Mouse (Mus musculus) cerebellum, adult 2 months (tissue): ENCODE measurements at regions not wholly inside any gene's neighbourhood (a gene's known extent, or its start where the extent isn't known, plus 50 kb on each side); places are given as distances from the start of the nearest gene placed in this dataset.

Source experiments
- DNase-seq, 2 experiments: peaks; one replicate each; pipeline ENCODE4 v3.0.0; 2021
- H3K27ac ChIP-seq: fragments of 200-500 bp; 2 replicates; pipeline ENCODE4 v1.5.1; 2012; ENCODE audit warnings: low read length, control low read depth, inconsistent platforms; ENCODE audit not compliant: insufficient read depth
- H3K27me3 ChIP-seq: fragments of 200-500 bp; 2 replicates; pipeline ENCODE4 v1.6.1; 2012; ENCODE audit warnings: inconsistent platforms, mild to moderate bottlenecking, low read length, moderate library complexity; ENCODE audit not compliant: control insufficient read depth, insufficient read depth
- H3K4me1 ChIP-seq: fragments of 200-500 bp; 2 replicates; pipeline ENCODE4 v1.6.1; 2011; ENCODE audit warnings: low read length; ENCODE audit not compliant: control insufficient read depth, insufficient read depth
- H3K4me3 ChIP-seq: fragments of 200-500 bp; replicated peaks from 2 replicates; pipeline ENCODE3; 2011; ENCODE audit warnings: mild to moderate bottlenecking, low read depth, low read length, control low read depth; ENCODE audit not compliant: insufficient read depth
- CTCF ChIP-seq: fragments of 200-500 bp; IDR thresholded peaks from 2 replicates; pipeline ENCODE4 v1.5.1; 2011; ENCODE audit warnings: low read depth, mild to moderate bottlenecking, control low read depth, low read length, moderate library complexity, borderline replicate concordance; ENCODE audit not compliant: insufficient read depth
- POLR2A ChIP-seq: fragments of 200-500 bp; IDR thresholded peaks from 2 replicates; pipeline ENCODE4 v1.6.1; 2011; ENCODE audit warnings: low read length, control low read depth, borderline replicate concordance; ENCODE audit not compliant: insufficient read depth
- WGBS: fragments of 180-500 bp; shearing (Covaris S2); methylation state at CpG from one replicate; pipeline ENCODE4 v1.1.7; 2018; 5-methylcytosine and 5-hydroxymethylcytosine counted together

GRCm38 (mm10) chr10:37799397-37799796 lies 660.7 kb upstream of the Marcks start:
- Histone ChIP-seq H3K27me3 (no peaks in the 10 kb centered on the region), H3K4me1 (no peaks in the 10 kb centered on the region), H3K27ac (no peak overlapping the region), H3K4me3 (no peak overlapping the region)
- TF ChIP-seq CTCF, result no peak
- no peak for TF ChIP-seq POLR2A
- DNase-seq, result no peak
- 91% methylated on average over 2 of the region's 2 CpGs for WGBS

GRCm38 (mm10) chr10:37798285-37798684 lies 659.6 kb upstream of the Marcks start:
- H3K4me3 ChIP-seq, result no peak overlapping the region
- no peak overlapping the region for H3K27ac ChIP-seq
- no peaks in the 10 kb centered on the region for H3K4me1 ChIP-seq
- no peaks in the 10 kb centered on the region for H3K27me3 ChIP-seq
- no peak for DNase-seq
- TF ChIP-seq POLR2A (no peak), CTCF (no peak)

GRCm38 (mm10) chr10:37797701-37798100 lies 659.0 kb upstream of the Marcks start:
- Histone ChIP-seq H3K4me1 (no peaks in the 10 kb centered on the region), H3K4me3 (no peak overlapping the region), H3K27me3 (no peaks in the 10 kb centered on the region), H3K27ac (no peak overlapping the region)
- no peak for DNase-seq
- WGBS, result 46% methylated on average over 5 of the region's 5 CpGs
- TF ChIP-seq CTCF, result no peak
- no peak for TF ChIP-seq POLR2A

GRCm38 (mm10) chr10:37792878-37793277 lies 654.2 kb upstream of the Marcks start:
- WGBS, result 89% methylated on average over 3 of the region's 3 CpGs
- no peak for TF ChIP-seq CTCF
- TF ChIP-seq POLR2A, result no peak
- Histone ChIP-seq H3K4me3 (no peak overlapping the region), H3K27me3 (no peaks in the 10 kb centered on the region), H3K4me1 (0 out of 2 replicates have a peak, but pooled peaks cover 3% of the 10 kb centered on the region), H3K27ac (no peak overlapping the region)
- no peak for DNase-seq

- Histone ChIP-seq H3K27me3 (no peaks in the 10 kb centered on the region), H3K4me3 (no peak overlapping the region), H3K4me1 (0 out of 2 replicates have a peak, but pooled peaks cover 3% of the 10 kb centered on the region), H3K27ac (no peak overlapping the region)
- TF ChIP-seq CTCF (0 out of 2 replicates have a peak, but pooled peaks have one; percentile 2), POLR2A (no peak)
- peak; percentile 17 to 54 for DNase-seq
- WGBS, result 22% methylated on average over 5 of the region's 5 CpGs
These were observed 649.3 kb upstream of the Marcks start for GRCm38 (mm10) chr10:37788049-37788448.

GRCm38 (mm10) chr10:37779383-37780302 lies 640.9 kb upstream of the Marcks start:
- TF ChIP-seq CTCF (no peak), POLR2A (no peak)
- no peak overlapping the region for H3K27ac ChIP-seq
- no peak for DNase-seq
- no peaks in the 10 kb centered on the region for H3K4me1 ChIP-seq
- H3K27me3 ChIP-seq, result no peaks in the 10 kb centered on the region
- H3K4me3 ChIP-seq, result no peak overlapping the region
- 56% methylated on average over 2 of the region's 2 CpGs for WGBS

GRCm38 (mm10) chr10:37760542-37761367 lies 622.0 kb upstream of the Marcks start:
- DNase-seq, result no peak
- no peaks in the 10 kb centered on the region for H3K4me1 ChIP-seq
- 58% methylated on average over 5 of the region's 5 CpGs for WGBS

More at GRCm38 (mm10) chr10:37760542-37761367, 622.0 kb upstream of the Marcks start:
- Histone ChIP-seq H3K27me3 (no peaks in the 10 kb centered on the region), H3K4me3 (no peak overlapping the region), H3K27ac (no peak overlapping the region)
- TF ChIP-seq CTCF, result no peak
- no peak for TF ChIP-seq POLR2A
